Mouse (Mus musculus) MEL (cell line): Measurements from ENCODE around the gene Med7. TPM values are rescaled to one million over a fixed set of nuclear protein-coding genes. Genes with fewer than 3 reads are reported as not detected.

Experiments
- DNase-seq: peaks from one replicate; pipeline ENCODE4 v3.0.0; 2011; ENCODE audit warnings: low read depth, low spot score
- H3K27ac ChIP-seq: 2 replicates; pipeline ENCODE4 v1.5.1; 2012; ENCODE audit warnings: low read depth, mild to moderate bottlenecking, control low read depth, low read length, moderate library complexity; ENCODE audit not compliant: control insufficient read depth
- H3K27me3 ChIP-seq, 2 experiments: fragments of 150-350 bp in 1 of 2; sonication (generic) in 1 of 2; 2 replicates each; pipeline ENCODE4 v1.6.1; 2012; ENCODE audit warnings: low read length in 2 of 2, mild to moderate bottlenecking in 2 of 2, improper control_type of control experiment in 1 of 2, moderate library complexity in 1 of 2; ENCODE audit not compliant: insufficient read depth in 2 of 2, control insufficient read depth in 1 of 2
- H3K36me3 ChIP-seq, 2 experiments: 2 replicates each; pipeline ENCODE4 v1.6.1; 2012 to 2014; ENCODE audit warnings: low read length in 2 of 2, improper control_type of control experiment in 1 of 2, inconsistent platforms in 1 of 2, mild to moderate bottlenecking in 1 of 2; ENCODE audit not compliant: insufficient read depth in 2 of 2, control insufficient read depth in 1 of 2
- H3K4me1 ChIP-seq, 2 experiments: fragments of 150-350 bp in 1 of 2; sonication (generic) in 1 of 2; 2 replicates each; pipeline ENCODE4 v1.6.1; 2012; ENCODE audit warnings: low read length in 2 of 2, improper control_type of control experiment in 1 of 2, mild to moderate bottlenecking in 1 of 2; ENCODE audit not compliant: insufficient read depth in 2 of 2, control insufficient read depth in 1 of 2
- H3K4me3 ChIP-seq, 2 experiments: fragments of 150-350 bp in 1 of 2; sonication (generic) in 1 of 2; 2 replicates each; pipeline ENCODE4 v1.5.1; 2012; ENCODE audit warnings: low read depth in 2 of 2, low read length in 2 of 2, mild to moderate bottlenecking in 2 of 2, moderate library complexity in 2 of 2, control low read depth in 1 of 2, improper control_type of control experiment in 1 of 2; ENCODE audit not compliant: control insufficient read depth in 1 of 2, insufficient read depth in 1 of 2
- H3K79me2 ChIP-seq: 2 replicates; pipeline ENCODE4 v1.6.1; 2012; ENCODE audit warnings: mild to moderate bottlenecking, low read length, moderate library complexity; ENCODE audit not compliant: control insufficient read depth, poor library complexity, insufficient read depth
- H3K9ac ChIP-seq: 2 replicates; pipeline ENCODE4 v1.6.1; 2012; ENCODE audit warnings: low read depth, mild to moderate bottlenecking, control low read depth, low read length, moderate library complexity; ENCODE audit not compliant: control insufficient read depth, poor library complexity, severe bottlenecking
- H3K9me3 ChIP-seq: fragments of 150-350 bp; sonication (generic); replicated peaks from 2 replicates; pipeline ENCODE4 v1.6.1; 2012; ENCODE audit warnings: mild to moderate bottlenecking, low read length, improper control_type of control experiment, moderate library complexity; ENCODE audit not compliant: insufficient read depth
- CHD2 ChIP-seq: IDR thresholded peaks from 2 replicates; pipeline ENCODE4 v1.6.1; 2011; ENCODE audit warnings: low read length, improper control_type of control experiment
- ETS1 ChIP-seq: IDR thresholded peaks from 2 replicates; pipeline ENCODE4 v1.6.1; 2012; ENCODE audit warnings: low read depth, mild to moderate bottlenecking, inconsistent platforms, low read length, improper control_type of control experiment, moderate library complexity
- MXI1 ChIP-seq: IDR thresholded peaks from 2 replicates; pipeline ENCODE4 v1.6.1; 2011; ENCODE audit warnings: mild to moderate bottlenecking, low read depth, low read length, improper control_type of control experiment
- MYB ChIP-seq: IDR thresholded peaks from 2 replicates; pipeline ENCODE4 v1.6.1; 2011; ENCODE audit warnings: mild to moderate bottlenecking, low read depth, low read length, improper control_type of control experiment
- POLR2A ChIP-seq, 2 experiments: IDR thresholded peaks; 2 replicates each; pipeline ENCODE4 v1.6.1; 2011 to 2012; ENCODE audit warnings: low read length in 2 of 2, mild to moderate bottlenecking in 2 of 2, control low read depth in 1 of 2, improper control_type of control experiment in 1 of 2, low read depth in 1 of 2, moderate library complexity in 1 of 2; ENCODE audit not compliant: control insufficient read depth in 1 of 2, insufficient read depth in 1 of 2, poor library complexity in 1 of 2
- SMC3 ChIP-seq: IDR thresholded peaks from 2 replicates; pipeline ENCODE4 v1.6.1; 2011; ENCODE audit warnings: low read depth, low read length, improper control_type of control experiment
- TCF12 ChIP-seq: IDR thresholded peaks from 2 replicates; pipeline ENCODE4 v1.6.1; 2014; ENCODE audit warnings: low read depth, mild to moderate bottlenecking, inconsistent platforms, low read length, improper control_type of control experiment, moderate library complexity
- USF2 ChIP-seq, 2 experiments: IDR thresholded peaks; 2 replicates each; pipeline ENCODE4 v1.6.1; 2011 to 2012; ENCODE audit warnings: improper control_type of control experiment in 2 of 2, low read length in 2 of 2, borderline replicate concordance in 1 of 2, inconsistent platforms in 1 of 2, low read depth in 1 of 2, mild to moderate bottlenecking in 1 of 2; ENCODE audit not compliant: insufficient read depth in 1 of 2
- ZKSCAN1 ChIP-seq: IDR thresholded peaks from 2 replicates; pipeline ENCODE4 v1.6.1; 2012; ENCODE audit warnings: low read depth, mild to moderate bottlenecking, inconsistent platforms, low read length, improper control_type of control experiment, moderate library complexity
- ZMIZ1 ChIP-seq: IDR thresholded peaks from 2 replicates; pipeline ENCODE4 v1.6.1; 2012; ENCODE audit warnings: low read depth, mild to moderate bottlenecking, inconsistent platforms, low read length, improper control_type of control experiment, moderate library complexity
- polyA plus RNA-seq, 2 experiments: library from polyadenylated mRNA; stranded (reverse) in 1 of 2; unstranded in 1 of 2; fragments of >175 nt in 1 of 2; fragments of >200 nt in 1 of 2; gene quantifications; 2 replicates each; pipeline versions ENCODE4 v1.2.1 to v1.2.4; 2012; ENCODE audit warnings: low replicate concordance in 2 of 2, low read depth in 1 of 2; ENCODE audit not compliant: insufficient read length in 2 of 2, insufficient read depth in 1 of 2, missing spikeins in 1 of 2
- total RNA-seq: library from RNA; depleted of rRNA; stranded (reverse); fragments of 300-350 nt; gene quantifications from 2 replicates; pipeline ENCODE4 v1.2.3, GENCODE M21; 2012

Gene Med7
- total and polyA plus RNA-seq, 3 experiments = 56.5 to 57.8 TPM; not detected in 1

DNA sequence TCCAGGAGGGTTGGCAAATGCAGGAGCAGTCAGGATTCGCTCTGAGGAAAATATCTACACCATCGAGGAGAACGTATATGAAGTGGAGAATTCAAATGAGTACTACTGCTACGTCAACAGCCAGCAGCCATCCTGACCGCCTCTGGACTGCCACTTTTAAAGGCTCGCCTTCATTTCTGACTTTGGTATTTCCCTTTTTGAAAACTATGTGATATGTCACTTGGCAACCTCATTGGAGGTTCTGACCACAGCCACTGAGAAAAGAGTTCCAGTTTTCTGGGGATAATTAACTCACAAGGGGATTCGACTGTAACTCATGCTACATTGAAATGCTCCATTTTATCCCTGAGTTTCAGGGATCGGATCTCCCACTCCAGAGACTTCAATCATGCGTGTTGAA is 42.6 kb downstream of the Med7 start:
- peaks cover 0 to 2% of the 10 kb centered on the region in 2 experiments; a peak in 1 of 4 replicates for H3K27me3 ChIP-seq
- TF ChIP-seq MXI1 = no peak
- TF ChIP-seq ETS1 = no peak
- no peak for TF ChIP-seq TCF12
- TF ChIP-seq CHD2 = no peak
- no peak for TF ChIP-seq ZMIZ1
- TF ChIP-seq MYB = no peak
- TF ChIP-seq, all 39 proteins: peak for 0
- Histone ChIP-seq H3K4me3 (no peak overlapping the region), H3K9me3 (no peaks in the 10 kb centered on the region), H3K36me3 (no peaks in the 10 kb centered on the region; a peak in 1 of 4 replicates), H3K4me1 (no peaks in the 10 kb centered on the region), H3K9ac (no peak overlapping the region), H3K27ac (no peak overlapping the region), H3K79me2 (no peaks in the 10 kb centered on the region)
- no peak for DNase-seq

DNA sequence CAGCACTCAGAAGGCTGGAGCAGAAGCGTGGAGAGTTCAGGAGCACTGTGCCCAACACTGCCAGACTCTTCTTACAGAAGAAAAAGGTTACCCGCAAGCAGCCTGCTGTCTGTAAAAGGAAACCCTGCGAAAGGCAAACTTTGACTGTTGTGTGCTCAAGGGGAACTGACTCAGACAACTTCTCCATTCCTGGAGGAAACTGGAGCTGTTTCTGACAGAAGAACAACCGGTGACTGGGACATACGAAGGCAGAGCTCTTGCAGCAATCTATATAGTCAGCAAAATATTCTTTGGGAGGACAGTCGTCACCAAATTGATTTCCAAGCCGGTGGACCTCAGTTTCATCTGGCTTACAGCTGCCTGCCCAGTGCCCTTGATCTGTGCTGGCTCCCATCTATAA is 43.8 kb downstream of the Med7 start:
- Histone ChIP-seq H3K27me3 (peaks cover 0 to 2% of the 10 kb centered on the region in 2 experiments; a peak in 2 of 4 replicates), H3K9ac (no peak overlapping the region), H3K27ac (no peak overlapping the region), H3K4me1 (no peaks in the 10 kb centered on the region), H3K9me3 (no peaks in the 10 kb centered on the region), H3K4me3 (no peak overlapping the region), H3K79me2 (no peaks in the 10 kb centered on the region), H3K36me3 (no peaks in the 10 kb centered on the region)
- TF ChIP-seq ZKSCAN1 (no peak), POLR2A (IDR thresholded peaks at IDR 0.05; ENCODE audit: control insufficient read depth in 1 of 2, insufficient read depth in 1 of 2, low read depth in 1 of 2, low read length in 2 of 2, poor library complexity in 1 of 2) (no peak)
- no peak for DNase-seq

DNA sequence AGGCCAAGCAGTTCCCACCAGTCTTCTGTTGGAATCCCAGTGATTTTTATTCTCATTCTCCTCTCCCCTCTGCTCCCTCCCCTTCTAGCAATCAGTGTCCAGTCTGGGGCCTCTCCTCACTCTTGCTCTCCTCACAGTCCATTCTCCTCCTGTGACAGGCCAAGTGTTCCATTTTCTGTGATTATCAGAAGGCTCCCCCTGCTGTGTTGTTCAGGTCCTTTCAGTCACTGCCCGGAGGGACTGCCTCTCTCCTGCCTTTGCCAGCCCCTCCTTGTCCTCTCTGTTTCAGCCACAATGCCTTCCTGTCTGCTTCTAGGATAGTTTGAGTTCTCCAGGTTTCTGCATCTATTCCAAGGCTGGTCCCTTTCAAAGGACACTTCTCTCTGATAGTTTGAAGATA is 51.5 kb downstream of the Med7 start:
- no peaks in the 10 kb centered on the region for H3K4me1 ChIP-seq
- 0 out of 2 replicates have a peak, but pooled peaks have one; percentile 16 for TF ChIP-seq SMC3
- no peak for TF ChIP-seq USF2 (IDR thresholded peaks at IDR 0.05; ENCODE audit: borderline replicate concordance in 1 of 2, insufficient read depth in 1 of 2, low read depth in 1 of 2, low read length in 2 of 2)
- TF ChIP-seq, all 39 proteins: peak for 1
- Histone ChIP-seq H3K9me3 (no peaks in the 10 kb centered on the region), H3K79me2 (no peaks in the 10 kb centered on the region), H3K27me3 (peaks cover 2 to 8% of the 10 kb centered on the region in 2 experiments), H3K27ac (no peak overlapping the region), H3K36me3 (no peaks in the 10 kb centered on the region), H3K4me3 (no peak overlapping the region), H3K9ac (no peak overlapping the region)
- no peak for DNase-seq
